Mouse (Mus musculus): ENCODE data around the gene Adcy5. TPM values are rescaled to one million over a fixed set of nuclear protein-coding genes. Genes with fewer than 3 reads are reported as not detected.
A peak's percentile ranks its signal among the peaks of the same experiment; 100 is the strongest.

The Adcy5 gene
- polyA plus RNA-seq, 1 experiment from 2014 or later: 0.63 TPM

GRCm38 (mm10) chr16:35221581-35221980 lies 66.9 kb downstream of the Adcy5 start:
- Histone ChIP-seq H3K27me3 (ENCODE audit: low read depth, poor library complexity, severe bottlenecking) (no peaks in the 10 kb centered on the region), H3K9me3 (replicated peaks) (no peaks in the 10 kb centered on the region), H3K27ac (peak overlapping the region; percentile 36; the same call in 1 of the 2 replicates), H3K36me3 (no peaks in the 10 kb centered on the region), H3K4me3 (no peak overlapping the region), H3K4me1 (peaks cover 28% of the 10 kb centered on the region)
- no peak for DNase-seq (ENCODE audit: low spot score)
- 65% methylated on average over 4 of the region's 4 CpGs for WGBS

DNA sequence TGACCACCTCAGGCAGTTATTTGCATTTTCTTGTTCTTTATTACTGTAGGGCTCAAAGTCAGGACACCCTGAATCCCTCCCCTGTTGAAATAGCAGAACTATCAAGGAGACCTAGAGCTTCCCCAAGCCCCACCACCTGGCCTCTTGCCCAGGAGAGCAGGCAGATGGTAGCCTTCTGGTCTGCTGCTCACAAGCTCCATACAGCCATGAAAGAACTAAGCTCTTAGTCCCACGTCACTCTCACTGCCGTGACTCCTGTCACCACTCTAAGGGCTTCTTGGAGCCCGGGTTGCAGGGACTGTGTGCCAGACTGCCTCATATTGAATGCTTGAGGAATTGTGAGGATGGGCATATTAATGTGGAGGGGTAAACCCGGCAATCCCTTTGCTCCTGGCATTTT lies 69.3 kb downstream of the Adcy5 start:
- no peak overlapping the region for H3K27ac ChIP-seq
- H3K4me1 ChIP-seq: peaks cover 21% of the 10 kb centered on the region
- no peaks in the 10 kb centered on the region for H3K36me3 ChIP-seq
- no peaks in the 10 kb centered on the region for H3K27me3 ChIP-seq (ENCODE audit: low read depth, poor library complexity, severe bottlenecking)
- 90% methylated on average over 4 of the region's 4 CpGs for WGBS
- no peak overlapping the region for H3K4me3 ChIP-seq
- no peaks in the 10 kb centered on the region for H3K9me3 ChIP-seq (replicated peaks)
- DNase-seq (ENCODE audit: low spot score): no peak

DNA sequence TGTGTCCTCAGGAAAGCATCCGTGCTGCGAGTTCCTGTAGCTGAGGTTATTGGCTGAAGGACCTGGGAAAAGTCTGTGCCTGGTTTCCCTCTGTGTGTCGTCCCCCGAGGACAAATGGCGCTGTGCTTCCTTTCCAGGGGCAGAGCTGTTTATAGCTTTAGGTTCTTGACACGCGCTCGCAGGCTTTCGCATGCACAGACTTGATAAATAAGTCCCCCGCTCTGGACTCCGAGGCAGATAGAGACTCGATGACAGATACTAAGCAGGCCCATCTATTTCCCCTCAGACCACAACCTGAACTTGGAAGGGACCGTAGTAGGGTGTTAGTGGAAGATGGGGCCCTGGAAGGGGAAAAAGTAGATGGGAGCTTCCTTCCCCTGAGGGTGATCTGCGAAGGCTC lies 70.0 kb downstream of the Adcy5 start:
- H3K27ac ChIP-seq: no peak overlapping the region
- no peak for DNase-seq (ENCODE audit: low spot score)

GRCm38 (mm10) chr16:35229582-35229981 lies 74.9 kb downstream of the Adcy5 start:
- Histone ChIP-seq H3K4me3 (no peak overlapping the region), H3K27me3 (ENCODE audit: low read depth, poor library complexity, severe bottlenecking) (no peaks in the 10 kb centered on the region), H3K4me1 (peaks cover 29% of the 10 kb centered on the region), H3K27ac (peak overlapping the region; percentile 16; the same call in 1 of the 2 replicates), H3K36me3 (no peaks in the 10 kb centered on the region), H3K9me3 (replicated peaks) (no peaks in the 10 kb centered on the region)
- no peak for DNase-seq (ENCODE audit: low spot score)
- 74% methylated on average over 11 of the region's 11 CpGs for WGBS

More for the DNA sequence above, 70.0 kb downstream of the Adcy5 start:
- Histone ChIP-seq H3K36me3 (no peaks in the 10 kb centered on the region), H3K9me3 (replicated peaks) (no peaks in the 10 kb centered on the region), H3K27me3 (ENCODE audit: low read depth, poor library complexity, severe bottlenecking) (no peaks in the 10 kb centered on the region), H3K4me1 (peaks cover 25% of the 10 kb centered on the region), H3K4me3 (no peak overlapping the region)
- WGBS: 41% methylated on average over 14 of the region's 14 CpGs

DNA sequence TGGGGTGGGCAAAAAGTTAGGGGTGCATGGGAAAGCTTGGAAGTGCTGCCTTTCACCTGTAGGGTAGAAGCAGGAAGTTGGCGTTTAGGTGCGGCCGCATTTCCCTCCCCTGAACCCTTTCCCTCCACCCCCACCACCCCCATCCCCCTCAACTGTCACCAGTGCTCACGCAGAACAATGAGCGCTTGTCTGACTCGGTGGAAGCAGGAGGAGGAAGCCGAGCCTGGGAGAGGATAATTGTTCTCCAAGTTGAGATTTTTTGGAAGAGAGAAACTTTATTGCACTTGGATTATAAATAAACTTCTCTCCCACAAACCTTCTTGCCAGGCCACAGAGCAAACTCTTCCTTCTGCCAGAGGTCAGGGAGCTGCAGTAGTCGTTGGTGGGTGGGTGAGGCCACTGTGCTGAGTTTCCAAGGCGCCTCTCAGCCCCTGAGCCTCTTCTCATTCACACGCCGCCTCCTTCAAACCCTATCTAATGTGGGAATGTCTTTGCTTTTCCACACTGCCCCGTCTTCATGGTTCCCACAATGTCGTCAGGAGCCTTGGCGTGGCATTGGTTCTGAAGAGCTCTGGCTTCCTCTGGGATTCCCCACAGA lies 77.6 kb downstream of the Adcy5 start:
- peak overlapping the region; percentile 31; the same call in 1 of the 2 replicates for H3K27ac ChIP-seq
- peaks cover 33% of the 10 kb centered on the region for H3K4me1 ChIP-seq
- H3K9me3 ChIP-seq (replicated peaks): no peaks in the 10 kb centered on the region
- no peak overlapping the region for H3K4me3 ChIP-seq
- no peaks in the 10 kb centered on the region for H3K27me3 ChIP-seq (ENCODE audit: low read depth, poor library complexity, severe bottlenecking)
- H3K36me3 ChIP-seq: no peaks in the 10 kb centered on the region
- 57% methylated on average over 14 of the region's 14 CpGs for WGBS
- DNase-seq (ENCODE audit: low spot score): no peak

DNA sequence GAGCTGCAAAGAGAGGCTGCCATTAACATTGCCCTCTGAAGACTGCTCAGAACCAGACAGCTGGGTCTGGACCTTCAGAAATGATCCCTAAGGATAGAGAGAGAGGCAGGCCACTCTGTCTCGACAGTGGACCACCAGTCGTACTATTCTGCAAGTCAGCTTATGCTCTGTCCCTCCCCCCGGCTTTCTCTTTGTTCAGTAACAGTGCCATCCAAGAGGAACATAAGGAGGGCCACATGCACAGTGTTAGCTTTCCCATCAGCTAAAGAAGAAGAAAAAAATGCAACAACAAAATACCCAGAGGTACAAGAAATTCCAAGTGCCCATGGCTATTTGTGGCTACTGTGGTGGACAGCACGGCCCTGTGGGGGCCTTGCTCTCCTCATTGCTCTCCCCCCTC lies 78.7 kb downstream of the Adcy5 start:
- Histone ChIP-seq H3K4me1 (peaks cover 33% of the 10 kb centered on the region), H3K27me3 (ENCODE audit: low read depth, poor library complexity, severe bottlenecking) (no peaks in the 10 kb centered on the region), H3K4me3 (no peak overlapping the region), H3K36me3 (no peaks in the 10 kb centered on the region), H3K27ac (no peak overlapping the region), H3K9me3 (replicated peaks) (no peaks in the 10 kb centered on the region)
- DNase-seq (ENCODE audit: low spot score): no peak
- 91% methylated on average over 4 of the region's 4 CpGs for WGBS

GRCm38 (mm10) chr16:35237091-35237490 lies 82.4 kb downstream of the Adcy5 start:
- Histone ChIP-seq H3K4me3 (no peak overlapping the region), H3K4me1 (peaks cover 20% of the 10 kb centered on the region), H3K36me3 (no peaks in the 10 kb centered on the region), H3K27ac (no peak overlapping the region), H3K27me3 (ENCODE audit: low read depth, poor library complexity, severe bottlenecking) (no peaks in the 10 kb centered on the region), H3K9me3 (replicated peaks) (no peaks in the 10 kb centered on the region)
- WGBS: 91% methylated on average over 7 of the region's 7 CpGs
- DNase-seq (ENCODE audit: low spot score): no peak

- H3K9me3 ChIP-seq (replicated peaks): no peaks in the 10 kb centered on the region
- no peak overlapping the region for H3K4me3 ChIP-seq
- 77% methylated on average over 12 of the region's 12 CpGs for WGBS
- H3K36me3 ChIP-seq: no peaks in the 10 kb centered on the region
- H3K27ac ChIP-seq: no peak overlapping the region
- H3K4me1 ChIP-seq: peaks cover 12% of the 10 kb centered on the region
- no peaks in the 10 kb centered on the region for H3K27me3 ChIP-seq (ENCODE audit: low read depth, poor library complexity, severe bottlenecking)
- DNase-seq (ENCODE audit: low spot score): no peak
Observed at GRCm38 (mm10) chr16:35239318-35239965, 84.8 kb downstream of the Adcy5 start.

DNA sequence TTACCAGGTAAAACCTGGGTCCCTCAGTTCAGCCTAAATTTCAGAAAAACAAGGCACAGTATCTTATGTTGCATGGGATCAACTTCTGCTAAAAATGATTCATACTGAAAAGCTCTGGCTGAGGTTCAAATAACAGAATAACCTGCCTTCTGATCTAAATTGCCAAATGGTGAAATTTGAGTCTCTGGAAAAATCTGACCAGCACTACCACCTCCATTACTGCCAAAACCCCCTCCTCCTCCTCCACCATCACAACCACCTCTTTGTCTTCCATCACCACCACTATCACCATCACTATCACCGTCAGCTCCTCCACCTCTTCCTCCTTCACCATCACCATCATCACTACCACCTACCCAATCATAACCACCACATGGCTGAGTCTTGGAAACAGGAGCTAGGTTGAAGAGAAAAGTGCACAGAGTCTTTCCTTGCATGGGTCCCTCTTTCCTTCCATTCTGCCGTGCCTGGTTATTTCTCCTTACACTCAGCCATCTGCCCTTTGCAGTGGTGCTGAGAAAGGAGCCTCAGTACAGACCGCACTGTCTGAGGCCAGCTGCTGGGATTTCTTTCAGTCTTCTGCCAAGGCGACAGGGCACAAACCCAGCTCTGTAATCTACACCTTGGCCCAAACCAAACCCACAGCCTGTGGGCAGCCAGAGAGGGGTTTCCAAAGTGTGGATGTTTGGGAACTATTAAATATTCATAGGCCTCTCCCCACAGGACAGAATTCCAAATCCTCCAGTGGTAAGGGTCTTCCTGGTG lies 85.5 kb downstream of the Adcy5 start:
- 86% methylated on average over 4 of the region's 4 CpGs for WGBS
- Histone ChIP-seq H3K4me1 (peaks cover 5% of the 10 kb centered on the region), H3K9me3 (replicated peaks) (no peaks in the 10 kb centered on the region), H3K36me3 (no peaks in the 10 kb centered on the region), H3K4me3 (no peak overlapping the region), H3K27ac (no peak overlapping the region), H3K27me3 (ENCODE audit: low read depth, poor library complexity, severe bottlenecking) (no peaks in the 10 kb centered on the region)
- no peak for DNase-seq (ENCODE audit: low spot score)

DNA sequence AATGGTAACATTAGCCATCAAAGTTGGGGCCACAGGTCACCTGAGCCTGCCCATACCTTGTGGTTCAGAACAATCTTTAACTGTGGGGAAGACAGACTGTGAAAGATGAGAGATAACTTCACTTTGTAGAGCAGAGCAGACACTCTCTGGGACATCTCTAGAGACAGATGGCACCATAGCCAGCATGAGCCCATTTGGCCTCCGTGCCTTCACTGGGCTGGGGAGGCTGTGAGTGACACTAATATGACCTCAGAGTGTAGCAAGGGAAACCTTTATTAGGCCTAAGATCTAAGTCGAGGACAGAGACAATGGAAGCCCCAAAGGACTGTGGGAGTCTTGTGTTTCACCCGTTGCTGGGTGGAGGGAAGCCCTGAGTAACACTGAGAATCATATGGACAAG lies 92.7 kb downstream of the Adcy5 start:
- Histone ChIP-seq H3K9me3 (replicated peaks) (no peaks in the 10 kb centered on the region), H3K4me1 (no peaks in the 10 kb centered on the region), H3K4me3 (no peak overlapping the region), H3K36me3 (no peaks in the 10 kb centered on the region), H3K27ac (no peak overlapping the region), H3K27me3 (ENCODE audit: low read depth, poor library complexity, severe bottlenecking) (no peaks in the 10 kb centered on the region)
- 55% methylated on average over 3 of the region's 3 CpGs for WGBS
- no peak for DNase-seq (ENCODE audit: low spot score)

DNA sequence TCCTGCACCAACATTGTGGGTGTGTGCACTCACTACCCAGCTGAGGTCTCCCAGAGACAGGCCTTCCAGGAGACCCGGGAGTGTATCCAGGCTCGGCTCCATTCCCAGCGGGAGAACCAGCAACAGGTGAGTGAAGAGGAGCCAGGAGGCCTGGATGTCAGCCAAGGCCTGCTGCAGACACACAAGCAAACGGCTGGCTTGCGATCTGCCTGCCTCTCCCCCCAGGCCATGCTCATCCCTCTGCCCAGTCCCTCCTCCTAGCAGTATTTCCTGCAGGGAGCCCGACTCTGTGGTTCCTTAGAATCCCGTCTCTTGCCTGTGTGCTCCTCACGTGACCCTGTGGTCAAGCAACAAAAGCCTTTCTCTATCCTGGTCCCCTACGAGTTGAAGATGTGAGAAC lies 94.1 kb downstream of the Adcy5 start:
- no peak for DNase-seq (ENCODE audit: low spot score)
- Histone ChIP-seq H3K9me3 (replicated peaks) (no peaks in the 10 kb centered on the region), H3K4me1 (no peaks in the 10 kb centered on the region), H3K27me3 (ENCODE audit: low read depth, poor library complexity, severe bottlenecking) (no peaks in the 10 kb centered on the region), H3K4me3 (no peak overlapping the region), H3K27ac (peak overlapping the region; percentile 30; the same call in 1 of the 2 replicates), H3K36me3 (no peaks in the 10 kb centered on the region)
- 69% methylated on average over 9 of the region's 9 CpGs for WGBS

DNA sequence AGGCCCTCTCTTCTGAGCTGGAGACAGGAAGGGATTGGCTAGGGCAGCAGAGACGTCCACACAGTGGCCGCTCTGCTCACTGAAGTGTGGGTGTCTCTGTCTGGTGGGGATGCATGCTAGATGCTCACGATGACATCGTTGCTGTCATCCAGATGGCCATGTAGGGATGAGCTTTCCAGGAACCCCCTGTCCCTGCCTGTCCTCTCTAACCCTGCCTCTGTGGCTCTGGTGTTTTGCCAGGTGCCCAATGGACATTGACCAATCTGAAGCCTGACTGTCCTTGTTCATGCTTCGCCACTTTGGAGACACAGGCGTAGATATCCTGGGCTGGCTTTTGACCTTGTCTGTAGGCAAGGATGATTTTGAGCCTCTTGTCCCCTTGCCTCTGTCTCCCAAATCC lies 95.1 kb downstream of the Adcy5 start:
- Histone ChIP-seq H3K9me3 (replicated peaks) (no peaks in the 10 kb centered on the region), H3K4me3 (no peak overlapping the region), H3K27me3 (ENCODE audit: low read depth, poor library complexity, severe bottlenecking) (no peaks in the 10 kb centered on the region), H3K36me3 (no peaks in the 10 kb centered on the region), H3K27ac (0 out of 2 replicates have a peak overlapping the region, but pooled peaks have one; percentile 30), H3K4me1 (no peaks in the 10 kb centered on the region)
- WGBS: 91% methylated on average over 6 of the region's 6 CpGs
- no peak for DNase-seq (ENCODE audit: low spot score)

GRCm38 (mm10) chr16:35251690-35252089 lies 97.0 kb downstream of the Adcy5 start:
- H3K36me3 ChIP-seq: no peaks in the 10 kb centered on the region
- H3K27me3 ChIP-seq (ENCODE audit: low read depth, poor library complexity, severe bottlenecking): no peaks in the 10 kb centered on the region
- WGBS: 93% methylated on average over 6 of the region's 6 CpGs
- no peak for DNase-seq (ENCODE audit: low spot score)
- no peak overlapping the region for H3K4me3 ChIP-seq
- no peak overlapping the region for H3K27ac ChIP-seq
- H3K4me1 ChIP-seq: no peaks in the 10 kb centered on the region
- no peaks in the 10 kb centered on the region for H3K9me3 ChIP-seq (replicated peaks)

Measured in limb, embryonic 10.5 days (tissue).